Mouse (Mus musculus) spleen, adult 2 months (tissue): Measurements from ENCODE around the gene Ift80. TPM values are rescaled to one million over a fixed set of nuclear protein-coding genes. Genes with fewer than 3 reads are reported as not detected.
"Not testable (repeated sequence)": the region's sequence is repeated elsewhere in the genome, so short reads cannot be mapped to it uniquely, and the experiment has no call there.

Experiments
- DNase-seq, 2 experiments: peaks; one replicate each; pipeline versions ENCODE4 v3.0.0 to v3.0.0-alpha.2; 2012 to 2021; ENCODE audit warnings: low spot score in 2 of 2, low read depth in 1 of 2
- H3K27ac ChIP-seq: fragments of 200-500 bp; 2 replicates; pipeline ENCODE4 v1.5.1; 2012; ENCODE audit warnings: low read length, inconsistent platforms; ENCODE audit not compliant: insufficient read depth
- H3K27me3 ChIP-seq: fragments of 200-500 bp; 2 replicates; pipeline ENCODE4 v1.6.1; 2012; ENCODE audit warnings: mild to moderate bottlenecking, moderate library complexity, low read length, inconsistent platforms; ENCODE audit not compliant: control insufficient read depth, insufficient read depth
- H3K36me3 ChIP-seq: fragments of 200-500 bp; 2 replicates; pipeline ENCODE4 v1.6.1; 2012; ENCODE audit warnings: mild to moderate bottlenecking, low read length, inconsistent platforms; ENCODE audit not compliant: control insufficient read depth, insufficient read depth
- H3K4me1 ChIP-seq: fragments of 200-500 bp; 2 replicates; pipeline ENCODE4 v1.6.1; 2011; ENCODE audit warnings: inconsistent platforms; ENCODE audit not compliant: control insufficient read depth, insufficient read depth, insufficient read length
- H3K4me3 ChIP-seq: fragments of 200-500 bp; 2 replicates; pipeline ENCODE4 v1.5.1; 2011; ENCODE audit warnings: mild to moderate bottlenecking, inconsistent platforms; ENCODE audit not compliant: insufficient read depth, insufficient read length; ENCODE audit errors: extremely low read depth
- CTCF ChIP-seq: fragments of 200-500 bp; IDR thresholded peaks from 2 replicates; pipeline ENCODE4 v1.5.1; 2011; ENCODE audit warnings: mild to moderate bottlenecking, inconsistent platforms; ENCODE audit not compliant: insufficient read depth, insufficient read length, insufficient replicate concordance; ENCODE audit errors: extremely low read depth
- POLR2A ChIP-seq: fragments of 200-500 bp; IDR thresholded peaks from 2 replicates; pipeline ENCODE4 v1.6.1; 2011; ENCODE audit warnings: low read depth, low read length, inconsistent platforms
- WGBS: fragments of 180-500 bp; shearing (Covaris S2); methylation state at CpG from one replicate; pipeline ENCODE4 v1.1.7; 2018; 5-methylcytosine and 5-hydroxymethylcytosine counted together
- polyA plus RNA-seq: library from polyadenylated mRNA; depleted of rRNA; stranded (reverse); fragments of >200 nt; gene quantifications from 2 replicates; pipeline ENCODE4 v1.2.3, GENCODE M21; 2012

The Ift80 gene
- polyA plus RNA-seq, 1 experiment = 3.1 TPM

- WGBS = under 1% methylated on average over 64 of the region's 80 CpGs
- Histone ChIP-seq H3K27me3 (no peaks in the 10 kb centered on the region), H3K4me1 (no peaks in the 10 kb centered on the region; the same call in none of the 2 replicates), H3K36me3 (peaks cover 2% of the 10 kb centered on the region; the same call in 1 of the 2 replicates), H3K4me3 (peak within 1 kb of the TSS; percentile 96), H3K27ac (peak within 1 kb of the TSS; percentile 90)
- TF ChIP-seq CTCF (no peak), POLR2A (peak; percentile 17)
- DNase-seq = peak; percentile 76 to 91
These were observed 40.5 kb upstream of the Ift80 start, which contains the start of gene Trim59 for GRCm38 (mm10) chr3:69044645-69045399. TSS of gene Trim59 (minus strand) at chr3:69044755.

DNA sequence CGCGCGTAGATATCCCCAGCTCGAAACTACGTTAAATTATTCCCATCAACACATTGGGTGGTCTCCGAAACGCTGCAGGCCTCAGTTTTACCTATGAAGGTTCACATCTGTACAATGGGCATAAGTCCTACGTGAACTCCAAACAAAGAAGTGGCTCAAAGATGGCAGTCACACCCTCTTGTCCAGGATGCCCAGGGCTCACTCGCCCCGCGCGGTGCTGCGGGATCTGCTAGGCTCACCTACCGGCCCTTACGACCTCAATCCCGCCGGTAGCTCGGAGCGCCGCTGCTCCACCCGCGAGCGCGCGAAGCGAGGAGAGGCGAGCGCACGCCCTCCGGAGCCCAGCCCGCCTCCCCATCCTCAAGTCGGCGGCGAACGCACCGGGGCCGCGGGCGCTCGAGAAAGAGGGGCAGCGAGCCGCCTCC lies 39.8 kb upstream of the Ift80 start:
- Histone ChIP-seq H3K36me3 (peaks cover 2% of the 10 kb centered on the region; the same call in 1 of the 2 replicates), H3K4me1 (no peaks in the 10 kb centered on the region; the same call in none of the 2 replicates), H3K4me3 (peak overlapping the region; percentile 96), H3K27me3 (no peaks in the 10 kb centered on the region), H3K27ac (peak overlapping the region; percentile 90)
- WGBS = under 1% methylated on average over 42 of the region's 42 CpGs
- DNase-seq = no peak
- TF ChIP-seq POLR2A (no peak), CTCF (no peak)

DNA sequence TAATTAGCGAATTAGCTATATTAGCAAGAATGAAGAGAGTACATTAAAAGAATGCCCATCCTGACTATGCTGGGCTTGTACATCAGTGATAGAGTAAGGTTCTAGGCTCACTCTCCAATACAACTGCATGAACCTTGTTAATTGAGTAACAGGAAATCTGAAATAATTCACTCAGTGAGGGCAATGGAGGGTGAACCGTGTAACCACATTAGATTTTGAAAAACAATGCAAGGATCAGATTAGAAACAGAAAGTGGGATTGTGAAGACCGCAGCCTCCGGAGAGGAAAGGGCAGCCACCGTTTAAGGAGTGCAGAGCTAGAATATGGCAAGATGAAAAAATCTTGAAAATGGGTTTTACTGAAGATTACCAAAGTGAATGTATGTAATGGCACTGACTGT lies 36.9 kb upstream of the Ift80 start:
- Histone ChIP-seq H3K36me3 (peaks cover 6% of the 10 kb centered on the region; the same call in 1 of the 2 replicates), H3K4me3 (peak overlapping the region; percentile 7), H3K27ac (0 out of 2 replicates have a peak overlapping the region, but pooled peaks have one; percentile 20), H3K4me1 (no peaks in the 10 kb centered on the region; the same call in none of the 2 replicates), H3K27me3 (no peaks in the 10 kb centered on the region)
- 19% methylated on average over 5 of the region's 5 CpGs for WGBS
- DNase-seq = peak; percentile 32 to 53
- no peak for TF ChIP-seq CTCF
- no peak for TF ChIP-seq POLR2A

DNA sequence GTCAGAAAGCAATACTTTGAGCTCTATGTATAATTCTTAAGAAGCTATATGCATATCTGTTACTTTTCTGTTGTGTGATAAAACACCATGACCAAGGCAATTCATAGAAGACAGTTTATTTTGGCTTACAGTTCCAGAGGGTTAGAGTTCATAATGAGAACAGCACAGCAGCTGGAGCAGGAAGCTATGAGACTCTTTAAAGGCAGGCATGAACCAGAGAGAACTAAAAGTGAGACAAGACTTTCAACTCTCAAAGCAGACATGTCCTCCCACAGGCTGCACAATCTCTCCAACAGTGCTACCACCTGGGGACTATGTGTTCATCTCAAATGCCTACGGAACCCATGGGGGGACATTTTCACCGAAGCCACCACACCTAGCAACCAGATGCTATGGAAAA lies 35.7 kb upstream of the Ift80 start:
- TF ChIP-seq CTCF = no peak
- no peak for TF ChIP-seq POLR2A
- peak overlapping the region; percentile 69 for H3K27ac ChIP-seq
- no peaks in the 10 kb centered on the region; the same call in none of the 2 replicates for H3K4me1 ChIP-seq
- 80% methylated on average over 2 of the region's 2 CpGs for WGBS
- no peaks in the 10 kb centered on the region for H3K27me3 ChIP-seq
- H3K4me3 ChIP-seq = no peak overlapping the region
- H3K36me3 ChIP-seq = peaks cover 8% of the 10 kb centered on the region; the same call in 1 of the 2 replicates
- DNase-seq = no peak

GRCm38 (mm10) chr3:69026133-69026783 lies 21.9 kb upstream of the Ift80 start:
- TF ChIP-seq POLR2A (no peak), CTCF (no peak)

DNA sequence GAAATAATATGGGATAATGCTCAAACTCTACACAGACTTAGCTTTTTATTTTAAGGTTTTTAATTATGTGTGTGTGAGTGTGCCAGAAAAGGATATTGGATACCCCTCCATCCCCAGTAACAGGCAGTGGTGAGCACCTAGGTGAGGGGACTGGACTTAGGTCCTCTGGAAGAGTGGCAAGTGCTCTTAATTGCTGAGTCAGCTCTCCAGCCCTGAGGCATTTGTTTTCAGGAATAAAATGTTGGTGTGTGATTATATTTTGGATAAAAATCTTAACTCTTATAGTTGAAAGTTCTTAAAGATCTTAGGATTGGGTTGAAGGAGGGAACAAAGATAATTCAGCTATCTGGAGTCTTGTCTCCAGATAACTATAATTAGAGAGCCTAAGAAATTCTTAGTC lies 16.4 kb upstream of the Ift80 start:
- Histone ChIP-seq H3K4me3 (no peak overlapping the region), H3K36me3 (peaks cover 26% of the 10 kb centered on the region), H3K27me3 (no peaks in the 10 kb centered on the region), H3K27ac (no peak overlapping the region), H3K4me1 (no peaks in the 10 kb centered on the region)
- TF ChIP-seq CTCF (no peak), POLR2A (no peak)
- DNase-seq = no peak

More at GRCm38 (mm10) chr3:69026133-69026783, 21.9 kb upstream of the Ift80 start:
- Histone ChIP-seq H3K27ac (no peak overlapping the region), H3K27me3 (no peaks in the 10 kb centered on the region), H3K4me3 (no peak overlapping the region), H3K4me1 (no peaks in the 10 kb centered on the region), H3K36me3 (peaks cover 36% of the 10 kb centered on the region)
- DNase-seq = no peak
- 96% methylated on average over 1 of the region's 1 CpGs for WGBS

DNA sequence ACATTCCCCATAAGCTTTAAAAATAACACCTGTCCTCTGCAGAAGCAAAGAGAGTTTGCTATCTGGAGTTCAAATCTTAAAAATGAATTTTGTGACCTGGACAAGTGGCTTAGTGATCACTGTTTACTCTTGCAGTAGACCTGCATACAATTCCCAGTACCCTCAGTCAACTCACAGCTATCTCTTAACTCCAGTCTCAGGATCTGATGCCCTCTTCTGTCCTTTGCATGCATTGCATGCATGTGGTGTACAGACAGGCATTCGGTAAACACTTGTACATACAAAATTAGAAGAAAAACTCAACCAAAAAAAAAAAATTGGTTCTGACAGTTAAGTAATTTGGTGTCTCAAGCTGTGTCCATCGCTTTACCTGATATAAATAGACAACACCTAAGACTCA lies 15.9 kb upstream of the Ift80 start:
- DNase-seq = no peak
- H3K36me3 ChIP-seq = peaks cover 23% of the 10 kb centered on the region

GRCm38 (mm10) chr3:69018635-69019034 lies 14.3 kb upstream of the Ift80 start:
- H3K27me3 ChIP-seq, H3K4me1 ChIP-seq, H3K4me3 ChIP-seq, H3K27ac ChIP-seq, DNase-seq: not testable (repeated sequence)
- H3K36me3 ChIP-seq = peaks cover 18% of the 10 kb centered on the region
- WGBS = 92% methylated on average over 2 of the region's 2 CpGs

More for the DNA sequence above, 15.9 kb upstream of the Ift80 start:
- Histone ChIP-seq H3K4me1 (no peaks in the 10 kb centered on the region), H3K4me3 (no peak overlapping the region), H3K27ac (no peak overlapping the region), H3K27me3 (no peaks in the 10 kb centered on the region)
- TF ChIP-seq CTCF = peak; percentile 13; the same call in 1 of the 2 replicates
- no peak for TF ChIP-seq POLR2A
- 90% methylated on average over 2 of the region's 2 CpGs for WGBS
